Mouse (Mus musculus) telencephalon, adult 2 months (tissue): ENCODE measurements at regions not wholly inside any gene's neighbourhood (a gene's known extent, or its start where the extent isn't known, plus 50 kb on each side); places are given as distances from the start of the nearest gene placed in this dataset.
A peak's percentile ranks its signal among the peaks of the same experiment; 100 is the strongest.

Experiments
- DNase-seq: peaks from one replicate; pipeline ENCODE4 v3.0.0-alpha.2; 2011; ENCODE audit warnings: low read depth, low spot score

DNA sequence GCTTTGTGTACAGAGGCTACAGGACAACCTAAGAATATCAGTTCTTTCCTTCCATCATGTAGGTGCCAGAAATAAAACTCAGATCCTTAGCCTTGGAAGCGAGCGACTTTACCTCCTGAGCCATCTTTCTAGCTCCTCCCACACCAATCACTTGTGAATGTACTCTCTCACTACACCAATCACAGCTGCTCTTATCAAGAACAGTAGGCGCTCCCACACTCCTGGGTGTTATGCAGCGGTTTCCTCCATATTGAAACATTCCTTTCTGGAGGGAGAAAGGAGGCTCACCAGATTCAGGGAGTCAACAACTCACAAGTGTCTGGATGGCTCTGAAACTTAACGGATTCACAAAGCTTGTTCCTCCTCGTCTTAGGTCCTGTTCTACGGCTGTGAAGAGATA, 168.1 kb upstream of the Arid2 start:
- DNase-seq: no peak

DNA sequence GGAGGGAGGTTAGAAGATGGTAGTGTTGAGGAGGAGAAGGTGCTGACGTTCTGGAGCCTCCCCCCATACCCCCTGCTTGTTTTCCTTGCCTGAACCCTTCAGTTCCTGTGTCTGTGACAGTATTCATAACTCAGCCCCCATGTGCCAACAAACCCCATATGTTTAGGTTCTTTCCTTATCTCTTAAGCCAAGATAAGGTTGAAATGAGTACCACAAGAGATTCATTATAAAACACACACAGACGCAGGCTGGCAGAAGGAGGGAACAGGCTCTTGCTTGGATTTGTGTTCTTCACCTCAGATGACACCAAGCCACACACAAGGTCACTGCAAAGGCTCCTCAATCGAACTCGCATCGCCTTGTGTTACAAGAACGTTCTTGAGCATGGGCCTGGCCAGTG, 162.9 kb upstream of the Arid2 start:
- DNase-seq: no peak

DNA sequence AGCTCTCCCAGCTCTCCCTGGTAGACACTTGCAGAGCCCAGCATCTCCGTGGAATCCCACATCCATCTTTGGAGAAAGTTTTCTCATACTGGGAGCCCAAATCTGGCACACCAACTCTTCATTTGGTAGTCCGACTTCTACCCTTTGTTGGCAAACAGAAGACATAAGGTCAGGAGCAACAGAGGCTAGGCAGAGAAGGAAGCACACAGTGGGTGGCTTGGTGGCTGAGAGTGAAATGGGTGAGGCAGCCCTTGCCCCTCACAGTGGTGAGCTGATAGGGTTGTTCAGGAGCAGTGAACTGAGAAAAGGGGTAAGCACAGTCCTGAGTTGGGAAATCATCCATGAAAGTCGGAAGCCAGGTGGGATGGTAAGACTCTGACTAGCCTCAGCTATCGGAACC, 157.6 kb upstream of the Arid2 start:
- no peak for DNase-seq

DNA sequence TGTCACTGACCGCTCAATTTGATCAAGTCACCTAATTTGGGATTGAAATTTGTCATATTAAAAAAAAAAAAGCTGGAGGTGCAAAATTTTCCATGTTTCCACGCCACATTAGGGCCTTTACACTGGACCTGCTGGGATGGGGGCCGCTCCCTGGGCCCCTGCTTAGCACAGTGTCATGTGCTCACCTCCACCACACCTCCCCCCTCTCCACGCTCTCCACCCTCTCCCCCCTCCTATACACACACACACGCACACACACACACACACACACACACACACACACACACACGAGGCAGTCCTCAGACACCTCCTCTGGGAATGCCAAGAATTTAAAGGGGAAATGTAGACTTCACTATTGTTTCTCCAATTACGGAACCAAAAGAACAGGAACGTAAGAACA, 156.8 kb upstream of the Arid2 start:
- no peak for DNase-seq

DNA sequence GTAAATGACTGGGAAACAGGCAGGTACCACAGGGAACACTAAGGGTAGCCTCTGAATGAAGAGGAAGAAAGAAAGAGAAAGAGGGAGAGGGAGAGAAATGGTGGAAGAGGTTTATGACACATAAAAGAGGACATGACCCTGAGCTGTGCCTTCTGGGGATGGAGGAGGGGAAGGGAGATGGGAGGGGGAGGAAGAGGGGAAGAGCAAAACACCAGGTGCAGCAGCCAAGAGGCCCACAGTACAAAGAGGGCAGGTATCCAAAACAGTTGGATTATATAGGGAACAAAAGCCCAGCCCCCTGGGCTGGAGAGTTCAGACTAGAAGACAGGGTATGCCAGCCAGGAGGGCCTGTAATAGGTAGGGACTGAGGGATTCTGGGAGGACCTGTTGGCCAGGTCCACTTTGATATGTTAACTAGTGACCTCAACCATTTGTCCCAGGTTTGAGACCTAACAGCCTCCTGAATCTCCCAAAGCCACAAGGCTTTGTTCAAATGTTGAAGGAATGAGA, 155.7 kb upstream of the Arid2 start:
- DNase-seq: no peak

DNA sequence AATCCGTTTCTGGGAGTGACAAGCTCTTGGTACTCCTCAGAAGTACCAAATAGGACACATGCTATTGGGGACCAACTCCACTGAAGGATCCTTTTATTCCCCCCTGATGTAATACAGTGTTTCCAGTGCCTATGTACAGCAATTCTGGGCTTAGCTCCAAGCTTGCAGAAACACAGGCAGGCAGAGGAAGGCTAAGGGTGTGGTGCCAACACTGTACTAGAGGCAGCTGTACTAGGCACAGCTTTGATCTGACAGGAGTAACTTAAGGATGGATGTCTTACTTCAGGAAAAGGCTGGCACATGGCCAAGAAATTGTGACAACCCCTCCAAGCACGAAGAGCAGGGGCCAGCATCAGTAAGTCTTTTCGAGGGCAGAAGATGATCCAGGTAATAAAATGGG, 154.7 kb upstream of the Arid2 start:
- DNase-seq: peak; percentile 36

DNA sequence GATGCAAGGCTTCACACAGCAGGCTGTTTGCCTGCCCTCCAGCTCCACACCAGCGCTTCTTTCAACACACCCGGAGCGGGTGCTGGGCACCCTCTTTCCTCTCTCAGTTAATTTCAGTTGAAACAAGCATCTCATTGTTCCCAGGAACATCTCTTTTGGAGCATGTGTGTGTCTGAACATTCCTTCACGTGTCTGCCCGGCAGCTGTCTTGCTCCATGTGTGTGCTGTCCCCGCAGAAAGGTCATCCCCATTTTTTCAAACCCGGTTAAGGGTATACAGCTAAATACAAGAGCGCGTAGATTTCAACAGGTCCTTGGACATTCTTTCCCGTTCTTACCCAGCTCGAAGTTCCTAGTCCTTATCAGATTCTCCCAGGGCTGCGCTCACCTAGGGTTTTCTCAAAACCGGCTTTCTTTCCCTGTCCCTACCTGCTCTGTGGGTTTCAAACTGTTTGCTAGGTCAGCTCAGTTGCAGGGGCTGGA, 152.0 kb upstream of the Arid2 start:
- DNase-seq: no peak

DNA sequence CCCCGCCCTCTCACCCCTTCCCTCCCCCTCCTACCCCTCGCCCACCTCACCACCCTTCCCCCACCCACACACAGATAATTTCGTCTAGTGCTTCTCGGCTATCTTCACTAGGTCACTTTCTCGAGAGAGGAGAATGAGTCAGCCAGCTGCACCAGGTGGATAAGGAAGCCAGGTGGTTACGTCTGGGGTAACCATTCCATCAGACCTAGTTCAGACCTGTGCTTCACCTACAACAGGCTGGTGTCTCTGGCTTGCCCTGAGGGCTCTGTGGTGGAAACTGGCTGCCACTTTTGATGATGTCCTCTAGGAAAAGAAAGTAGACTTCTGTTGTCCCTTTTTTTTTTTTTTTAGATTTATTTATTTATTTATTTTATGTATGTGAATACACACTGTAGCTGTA, 151.5 kb upstream of the Arid2 start:
- DNase-seq: no peak

DNA sequence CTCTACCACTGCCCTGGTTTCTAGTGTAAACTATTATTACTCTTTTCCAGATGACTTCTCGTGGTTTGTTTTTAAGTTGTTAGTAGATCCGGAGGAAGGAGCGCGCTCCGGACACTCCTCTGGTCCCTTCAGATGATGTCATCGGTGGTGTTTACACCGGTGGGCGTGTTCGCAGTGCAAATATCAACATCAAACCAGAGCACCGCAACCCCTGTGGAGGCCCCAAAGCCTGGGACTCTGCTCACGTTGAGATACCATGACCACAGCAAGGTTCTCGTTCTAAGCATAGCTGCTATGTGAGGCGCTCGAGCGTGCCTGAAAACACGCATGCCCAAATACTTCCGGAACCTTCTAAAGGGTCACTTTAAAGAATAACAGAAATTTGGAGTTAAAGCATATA, 149.8 kb upstream of the Arid2 start:
- no peak for DNase-seq

DNA sequence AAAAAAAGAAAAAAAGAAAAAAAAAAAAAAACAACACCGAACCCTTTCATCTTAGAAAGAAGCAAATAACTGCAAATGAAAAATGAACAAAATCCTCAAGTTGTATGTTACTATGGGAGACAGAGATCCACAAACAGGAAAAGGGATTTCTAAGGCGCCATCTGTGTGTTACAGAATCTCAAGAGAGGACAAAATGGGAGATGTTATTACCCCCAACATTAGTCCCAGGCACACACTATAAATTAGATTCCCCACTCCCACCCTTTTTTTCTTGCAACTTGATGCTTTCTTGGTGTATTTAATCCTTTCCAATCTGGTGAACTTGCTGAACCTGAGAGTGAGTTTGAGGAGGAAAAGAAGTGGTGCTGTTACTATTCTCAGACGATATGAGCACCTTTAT, 149.4 kb upstream of the Arid2 start:
- DNase-seq: no peak

DNA sequence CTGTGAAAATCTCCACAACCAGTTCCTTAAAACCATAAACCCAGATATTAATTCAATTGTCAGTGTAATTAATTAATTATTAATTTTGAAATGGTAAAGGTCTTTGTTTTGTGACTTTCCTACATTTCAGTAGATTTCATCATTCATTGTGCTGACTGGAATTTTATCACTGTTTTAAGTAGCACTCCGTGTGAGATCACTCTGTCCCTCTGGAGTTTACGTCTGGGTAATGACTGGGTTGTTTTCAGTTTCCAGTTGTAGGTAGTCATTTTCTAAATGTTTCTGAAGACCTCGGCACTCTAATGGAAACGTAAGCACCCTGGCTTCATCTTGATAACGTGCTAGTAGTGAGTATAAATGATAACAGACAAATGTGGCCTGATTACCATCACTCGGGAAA, 133.8 kb upstream of the Arid2 start:
- DNase-seq: no peak

DNA sequence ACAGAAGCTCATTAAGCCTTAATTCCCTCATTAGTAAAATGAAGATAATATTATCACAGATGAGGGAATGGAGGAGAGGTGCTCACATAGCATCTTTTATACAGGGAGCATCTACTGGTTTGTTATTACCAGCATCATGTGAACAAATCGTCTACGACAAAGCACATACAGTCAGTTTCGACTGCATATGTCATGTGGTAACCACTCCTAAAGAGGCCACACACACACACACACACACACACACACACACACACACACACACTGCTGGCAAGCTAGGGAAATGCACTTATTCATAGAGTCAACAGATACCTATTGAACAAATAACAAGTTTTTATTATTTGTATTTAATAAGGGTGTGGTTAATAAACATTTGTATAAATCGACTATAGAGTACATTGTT, 129.0 kb upstream of the Arid2 start:
- DNase-seq: no peak

DNA sequence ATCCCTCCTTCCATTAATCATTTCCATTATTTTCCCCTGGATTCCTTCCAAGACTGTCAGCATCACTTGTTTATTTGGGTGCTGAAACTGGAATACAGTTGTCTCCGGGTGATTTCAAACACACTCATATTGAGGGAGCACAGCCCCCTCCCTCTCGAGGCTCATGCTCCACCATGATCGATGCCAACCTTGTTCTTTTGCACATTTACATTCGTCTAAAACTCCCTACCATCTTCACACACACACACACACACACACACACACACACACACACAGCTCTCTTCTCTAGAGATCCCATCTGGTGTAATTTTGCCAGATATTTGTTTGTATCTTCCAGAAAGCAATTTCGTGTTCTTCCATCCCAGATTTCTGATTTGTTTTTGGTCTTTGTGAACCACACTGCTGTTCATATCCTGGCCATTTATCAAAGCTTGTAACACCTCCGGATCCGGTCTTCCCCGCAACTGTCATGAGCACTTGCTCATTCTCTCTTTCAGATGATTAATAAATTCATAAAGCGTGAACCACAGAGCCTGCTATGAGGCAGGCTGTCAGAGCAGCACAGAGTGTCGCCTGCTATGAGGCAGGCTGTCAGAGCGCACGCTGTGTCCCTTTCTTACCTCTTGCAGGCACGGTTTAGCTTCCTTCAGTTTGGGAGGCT, 122.4 kb upstream of the Arid2 start:
- no peak for DNase-seq

DNA sequence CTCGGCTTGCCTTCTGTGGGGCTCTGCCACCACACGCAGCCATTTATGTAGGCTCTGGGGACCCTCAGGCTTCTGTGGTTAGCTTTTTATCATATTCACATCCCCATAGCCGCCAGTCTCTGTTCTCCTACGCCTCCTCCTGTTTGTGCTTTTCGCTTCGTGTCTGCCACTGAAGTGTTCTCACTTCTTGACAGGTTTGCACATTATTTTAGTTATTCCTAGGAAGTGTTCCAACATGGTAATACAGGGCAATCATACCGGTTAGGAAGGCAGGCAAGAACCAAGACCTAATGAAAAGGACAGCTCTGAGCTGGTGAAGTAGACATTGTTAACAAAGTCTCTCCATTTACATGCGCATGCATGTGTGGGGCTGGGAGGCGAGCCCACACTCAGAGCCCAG, 120.1 kb upstream of the Arid2 start:
- DNase-seq: no peak

DNA sequence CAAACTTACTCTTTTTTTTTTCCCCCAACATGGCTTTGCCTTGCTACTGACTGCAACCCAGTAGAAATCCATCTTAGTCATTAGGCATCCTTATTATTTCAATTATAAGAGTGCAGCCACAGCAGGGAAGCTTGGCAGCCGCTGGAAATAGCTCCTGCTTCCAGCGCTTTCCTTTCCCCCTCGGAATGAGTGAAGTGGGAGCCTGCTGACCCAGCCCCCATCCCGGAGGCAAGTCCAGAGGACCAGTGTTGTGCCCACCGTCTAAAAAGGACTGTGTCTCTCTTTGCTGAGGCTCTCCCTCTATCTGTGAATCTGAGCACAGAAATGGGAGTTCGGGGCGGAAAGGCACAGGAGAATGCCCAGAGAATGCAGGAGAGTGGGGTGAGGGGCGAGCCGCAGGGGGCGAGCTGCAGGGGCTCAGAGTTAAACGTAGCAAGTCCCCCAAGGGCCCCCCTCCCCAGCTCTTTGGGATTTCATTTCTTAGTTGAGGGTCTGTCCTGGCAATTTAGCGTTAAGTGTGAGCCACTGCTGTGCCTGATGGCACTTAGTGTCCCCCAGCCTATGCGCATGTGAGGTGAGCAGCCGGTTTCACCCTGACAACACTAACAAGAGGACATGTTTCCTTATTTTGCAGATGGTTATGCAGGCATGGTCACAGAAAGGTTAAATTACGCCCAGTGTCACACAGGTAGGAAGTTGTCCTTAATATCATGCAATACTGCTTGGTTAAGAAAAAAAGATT, 117.4 kb upstream of the Arid2 start:
- no peak for DNase-seq

DNA sequence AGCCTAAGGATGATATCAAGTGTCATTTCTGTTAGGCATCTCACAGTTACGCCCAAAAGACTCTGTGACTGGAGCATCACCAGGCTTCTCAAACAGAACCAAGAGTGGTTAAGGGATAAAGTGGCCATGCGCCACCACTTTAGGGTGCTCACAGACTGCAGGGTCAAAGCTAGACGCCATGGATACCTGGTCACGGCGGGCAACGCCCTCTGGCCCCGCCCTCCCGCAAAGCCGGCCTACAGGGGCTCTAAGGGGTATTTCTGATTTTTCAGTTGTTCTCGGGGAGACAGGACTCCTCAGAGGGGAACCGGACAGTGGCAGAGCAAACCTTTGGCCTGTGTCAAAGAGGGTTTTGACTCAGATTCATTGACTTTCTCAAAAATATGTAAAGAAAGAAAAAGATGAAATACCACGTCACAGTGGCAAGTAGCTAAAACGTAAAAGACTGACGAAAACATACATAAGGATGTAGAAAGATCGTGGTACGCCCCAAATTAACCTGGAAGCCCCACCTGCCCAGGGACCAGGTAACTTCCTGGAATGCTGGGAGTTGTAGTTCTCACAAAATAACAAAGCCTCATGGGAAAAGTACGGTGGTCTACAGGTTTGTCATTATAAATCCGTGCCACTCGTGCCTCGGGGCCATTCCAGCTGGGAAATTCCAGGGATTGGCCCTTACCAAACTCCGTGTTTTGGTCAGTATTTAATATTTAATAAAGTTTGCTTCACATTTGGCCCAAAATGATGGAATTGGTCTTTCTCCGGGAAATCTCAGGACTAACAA, 116.1 kb upstream of the Arid2 start:
- peak; percentile 62 for DNase-seq

DNA sequence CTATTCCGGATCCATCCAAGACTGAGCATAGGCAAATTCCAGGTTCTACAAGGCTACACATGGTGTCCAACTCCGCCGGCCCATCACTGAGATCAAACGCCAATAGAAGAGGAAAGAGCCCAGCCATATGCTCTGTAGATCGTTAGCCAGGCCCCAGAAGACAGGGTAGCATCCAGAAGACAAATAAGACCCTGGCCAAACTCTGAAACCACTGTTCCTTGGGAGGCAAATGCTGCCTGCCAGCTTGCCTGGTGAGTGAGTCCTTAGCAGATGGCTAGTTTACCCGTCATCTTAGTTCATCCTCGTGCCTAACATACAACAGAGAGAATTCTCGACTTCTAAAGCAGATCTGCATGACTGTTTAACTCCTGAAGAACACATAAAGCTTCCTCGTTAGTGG, 109.4 kb upstream of the Arid2 start:
- no peak for DNase-seq

DNA sequence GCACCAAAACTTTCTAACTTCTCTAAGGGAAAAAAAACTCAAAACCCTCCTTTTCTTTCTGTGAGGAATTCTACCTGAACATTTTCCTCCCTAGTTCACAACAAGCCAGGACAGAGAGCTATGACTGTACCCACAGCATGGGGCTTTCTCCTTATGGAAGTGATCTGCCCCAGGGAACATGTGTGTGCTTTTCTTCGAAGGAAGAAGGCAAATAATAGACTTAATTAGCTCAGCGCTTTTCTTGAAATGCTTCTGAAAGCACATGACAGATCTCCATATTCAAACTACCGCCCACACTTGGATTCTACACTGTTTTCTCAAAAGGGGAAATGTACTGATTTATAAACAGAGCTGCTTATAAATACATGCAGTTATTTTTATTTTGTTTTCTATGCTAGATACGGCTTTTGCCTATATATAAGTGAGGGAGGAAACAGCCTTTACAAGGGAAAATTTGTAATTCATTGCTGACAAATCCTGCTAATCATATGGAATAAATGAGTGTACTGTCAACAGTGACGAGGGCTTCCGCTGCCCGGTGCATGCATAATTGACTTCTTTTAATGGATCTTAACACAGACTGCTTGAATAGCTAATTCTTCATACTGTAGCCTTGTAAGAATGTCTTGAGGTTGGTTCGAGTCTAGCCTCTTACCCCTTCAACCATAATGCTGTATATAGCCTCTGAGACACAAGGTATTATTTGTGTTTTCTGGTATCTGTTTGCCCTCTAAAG, 108.8 kb upstream of the Arid2 start:
- peak; percentile 36 for DNase-seq

DNA sequence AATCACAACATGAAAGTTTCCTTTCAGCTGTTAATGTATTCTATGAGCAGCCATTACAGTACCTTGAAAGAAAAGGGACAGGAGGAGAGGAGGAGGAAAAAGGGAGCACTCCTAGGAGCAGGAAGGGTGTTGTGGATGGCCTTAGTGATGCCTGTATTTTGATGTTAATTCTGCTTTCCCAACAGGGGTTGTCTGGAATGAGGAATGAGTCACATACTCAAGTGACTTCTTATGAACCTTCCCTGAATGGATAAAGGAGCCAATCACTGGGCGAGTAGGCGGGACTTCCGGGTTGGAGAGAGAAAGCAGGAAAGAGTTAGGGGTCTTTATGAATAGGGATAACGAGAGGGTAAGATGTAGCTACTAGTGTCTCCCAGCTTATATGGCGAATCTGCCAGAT, 107.8 kb upstream of the Arid2 start:
- no peak for DNase-seq

DNA sequence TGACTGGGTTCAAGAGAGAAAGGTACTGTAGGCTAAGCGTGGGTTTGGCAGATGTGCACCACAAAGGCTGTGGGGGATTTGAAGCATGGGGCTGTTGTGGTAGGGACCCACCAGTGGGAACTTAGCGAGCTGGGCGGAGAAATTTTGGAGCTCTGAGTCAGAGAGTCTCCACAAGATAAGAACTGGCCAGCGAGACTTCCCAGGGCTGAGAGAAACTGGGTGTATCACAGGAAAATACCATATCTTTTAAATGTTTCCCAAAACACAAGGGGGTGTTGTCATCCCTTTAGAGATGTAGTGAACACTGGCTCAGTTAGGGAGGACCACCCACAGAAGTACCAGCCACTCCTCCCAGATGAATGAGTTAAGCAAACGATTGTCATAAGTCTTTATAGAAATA, 107.3 kb upstream of the Arid2 start:
- no peak for DNase-seq

DNA sequence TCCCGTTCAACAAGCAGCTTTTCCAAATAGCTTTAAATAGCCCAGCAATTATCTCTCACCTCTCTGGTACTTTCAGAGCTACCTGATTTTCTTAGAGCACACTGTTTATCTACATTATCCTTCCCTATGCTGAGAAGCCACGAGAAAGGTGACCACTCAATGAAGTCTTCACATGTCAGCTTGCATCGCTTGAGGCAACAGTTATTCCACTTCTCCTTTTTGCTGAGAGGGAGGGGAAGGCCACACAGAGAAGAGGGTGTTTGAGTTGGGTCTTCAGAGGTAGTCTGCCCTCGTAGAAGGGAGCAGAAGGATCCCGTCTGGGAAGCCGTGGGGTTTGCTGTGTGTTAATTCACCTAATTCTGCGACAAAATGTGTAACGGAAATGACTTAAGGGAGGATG, 106.3 kb upstream of the Arid2 start:
- no peak for DNase-seq

DNA sequence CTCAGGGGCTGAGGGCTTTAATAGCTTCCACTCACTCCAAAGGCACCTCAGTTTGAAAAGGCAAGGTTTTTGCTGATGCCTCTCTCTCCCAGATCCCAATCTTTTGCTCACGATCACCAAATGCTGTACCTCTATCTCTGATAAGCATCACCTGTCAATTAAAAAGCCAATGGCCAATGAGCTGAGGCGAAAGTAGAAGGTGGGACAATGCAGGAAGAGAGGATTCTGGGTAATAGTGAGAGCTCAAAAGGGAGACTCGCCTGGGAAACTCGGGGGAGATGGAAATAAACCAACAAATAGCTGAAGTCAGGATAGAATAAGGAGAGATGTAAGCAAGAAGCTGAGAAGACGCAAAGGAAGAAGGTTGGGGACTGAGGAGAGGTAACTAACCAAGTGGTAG, 105.0 kb upstream of the Arid2 start:
- no peak for DNase-seq
